Mouse (Mus musculus) thymus, adult 2 months (tissue): ENCODE measurements around the gene Kcmf1. TPM values are rescaled to one million over a fixed set of nuclear protein-coding genes. Genes with fewer than 3 reads are reported as not detected.
"Not testable (repeated sequence)": the region's sequence is repeated elsewhere in the genome, so short reads cannot be mapped to it uniquely, and the experiment has no call there.

ENCODE experiments used
- DNase-seq: peaks from one replicate; pipeline ENCODE4 v3.0.0; 2021
- H3K27ac ChIP-seq: fragments of 200-500 bp; 2 replicates; pipeline ENCODE4 v1.5.1; 2012; ENCODE audit warnings: low read length, control low read depth; ENCODE audit not compliant: control insufficient read depth, insufficient read depth
- H3K27me3 ChIP-seq: fragments of 200-500 bp; 2 replicates; pipeline ENCODE4 v1.6.1; 2012; ENCODE audit warnings: mild to moderate bottlenecking, low read length, moderate library complexity, mixed read lengths; ENCODE audit not compliant: control insufficient read depth, insufficient read depth
- H3K36me3 ChIP-seq: fragments of 200-500 bp; 2 replicates; pipeline ENCODE4 v1.6.1; 2012; ENCODE audit warnings: mild to moderate bottlenecking, low read length, moderate library complexity; ENCODE audit not compliant: control insufficient read depth, insufficient read depth
- H3K4me1 ChIP-seq: fragments of 200-500 bp; replicated peaks from 2 replicates; pipeline ENCODE4 v1.6.1; 2012; ENCODE audit warnings: low read length; ENCODE audit not compliant: control insufficient read depth, insufficient read depth
- H3K4me3 ChIP-seq: fragments of 200-500 bp; 2 replicates; pipeline ENCODE4 v1.5.1; 2012; ENCODE audit warnings: mild to moderate bottlenecking, low read length, control low read depth, moderate library complexity; ENCODE audit not compliant: control insufficient read depth, insufficient read depth
- CTCF ChIP-seq: fragments of 200-500 bp; IDR thresholded peaks from 2 replicates; pipeline ENCODE4 v1.5.1; 2012; ENCODE audit warnings: mild to moderate bottlenecking, control low read depth, low read length, moderate library complexity, borderline replicate concordance; ENCODE audit not compliant: control insufficient read depth, poor library complexity, insufficient read depth; ENCODE audit errors: extremely low read depth
- POLR2A ChIP-seq: fragments of 200-500 bp; IDR thresholded peaks from 2 replicates; pipeline ENCODE4 v1.6.1; 2012; ENCODE audit warnings: mild to moderate bottlenecking, low read length, control low read depth, moderate library complexity; ENCODE audit not compliant: control insufficient read depth, poor library complexity, insufficient read depth; ENCODE audit errors: extremely low read depth
- WGBS: fragments of 180-500 bp; shearing (Covaris S2); methylation state at CpG from one replicate; pipeline ENCODE4 v1.1.7; 2018; 5-methylcytosine and 5-hydroxymethylcytosine counted together
- polyA plus RNA-seq: library from polyadenylated mRNA; depleted of rRNA; stranded (reverse); fragments of >200 nt; gene quantifications from 2 replicates; pipeline ENCODE4 v1.2.3, GENCODE M21; 2012

Kcmf1 gene
- polyA plus RNA-seq, 1 experiment, result 162 TPM

- Histone ChIP-seq H3K27me3 (no peaks in the 10 kb centered on the region), H3K4me3 (no peak overlapping the region), H3K27ac (no peak overlapping the region), H3K36me3 (no peaks in the 10 kb centered on the region), H3K4me1 (no peaks in the 10 kb centered on the region)
- TF ChIP-seq POLR2A (no peak), CTCF (no peak)
- no peak for DNase-seq
- 51% methylated on average over 3 of the region's 3 CpGs for WGBS
Measured at GRCm38 (mm10) chr6:72831858-72832257, 67.9 kb downstream of the Kcmf1 start.

- Histone ChIP-seq H3K27ac (no peak overlapping the region), H3K4me3 (no peak overlapping the region), H3K27me3 (no peaks in the 10 kb centered on the region), H3K4me1 (no peaks in the 10 kb centered on the region), H3K36me3 (no peaks in the 10 kb centered on the region)
- no peak for TF ChIP-seq CTCF
- no peak for TF ChIP-seq POLR2A
- peak; percentile 64 for DNase-seq
- 40% methylated on average over 3 of the region's 3 CpGs for WGBS
Measured at GRCm38 (mm10) chr6:72831276-72831675, 68.5 kb downstream of the Kcmf1 start.

GRCm38 (mm10) chr6:72828857-72829256 is 70.9 kb downstream of the Kcmf1 start:
- TF ChIP-seq POLR2A (no peak), CTCF (no peak)
- Histone ChIP-seq H3K4me1 (no peaks in the 10 kb centered on the region; the same call in 1 of the 2 replicates), H3K27me3 (no peaks in the 10 kb centered on the region), H3K36me3 (no peaks in the 10 kb centered on the region), H3K4me3 (no peak overlapping the region), H3K27ac (no peak overlapping the region)
- 95% methylated on average over 3 of the region's 3 CpGs for WGBS
- DNase-seq, result peak; percentile 15

- not testable (repeated sequence) for DNase-seq, H3K4me1 ChIP-seq, H3K27ac ChIP-seq, H3K4me3 ChIP-seq, H3K27me3 ChIP-seq, H3K36me3 ChIP-seq
- WGBS, result 43% methylated on average over 9 of the region's 9 CpGs
Measured at GRCm38 (mm10) chr6:72828037-72828436, 71.7 kb downstream of the Kcmf1 start.

- Histone ChIP-seq H3K4me3 (no peak overlapping the region), H3K36me3 (no peaks in the 10 kb centered on the region), H3K4me1 (no peaks in the 10 kb centered on the region; the same call in 1 of the 2 replicates), H3K27ac (no peak overlapping the region), H3K27me3 (no peaks in the 10 kb centered on the region; the same call in 1 of the 2 replicates)
- TF ChIP-seq POLR2A, result no peak
- TF ChIP-seq CTCF, result no peak
- DNase-seq, result no peak
- 77% methylated on average over 9 of the region's 9 CpGs for WGBS
Measured at GRCm38 (mm10) chr6:72825762-72826161, 74.0 kb downstream of the Kcmf1 start.

GRCm38 (mm10) chr6:72824971-72825737 is 74.6 kb downstream of the Kcmf1 start:
- TF ChIP-seq POLR2A (no peak), CTCF (no peak)
- Histone ChIP-seq H3K4me3 (no peak overlapping the region), H3K4me1 (no peaks in the 10 kb centered on the region; the same call in 1 of the 2 replicates), H3K27ac (no peak overlapping the region), H3K27me3 (no peaks in the 10 kb centered on the region; the same call in 1 of the 2 replicates), H3K36me3 (no peaks in the 10 kb centered on the region)
- DNase-seq, result no peak
- WGBS, result 28% methylated on average over 26 of the region's 26 CpGs

- WGBS, result 90% methylated on average over 9 of the region's 9 CpGs
- DNase-seq, result no peak
- Histone ChIP-seq H3K4me3 (no peak overlapping the region), H3K27ac (no peak overlapping the region), H3K4me1 (peaks cover 8% of the 10 kb centered on the region), H3K27me3 (no peaks in the 10 kb centered on the region), H3K36me3 (no peaks in the 10 kb centered on the region)
- no peak for TF ChIP-seq CTCF
- TF ChIP-seq POLR2A, result no peak
Measured at GRCm38 (mm10) chr6:72813456-72813855, 86.3 kb downstream of the Kcmf1 start.
